Mouse (Mus musculus): ENCODE results near the gene Olfml2a.
"Not testable (repeated sequence)": the region's sequence is repeated elsewhere in the genome, so short reads cannot be mapped to it uniquely, and the experiment has no call there.

Olfml2a gene

DNA sequence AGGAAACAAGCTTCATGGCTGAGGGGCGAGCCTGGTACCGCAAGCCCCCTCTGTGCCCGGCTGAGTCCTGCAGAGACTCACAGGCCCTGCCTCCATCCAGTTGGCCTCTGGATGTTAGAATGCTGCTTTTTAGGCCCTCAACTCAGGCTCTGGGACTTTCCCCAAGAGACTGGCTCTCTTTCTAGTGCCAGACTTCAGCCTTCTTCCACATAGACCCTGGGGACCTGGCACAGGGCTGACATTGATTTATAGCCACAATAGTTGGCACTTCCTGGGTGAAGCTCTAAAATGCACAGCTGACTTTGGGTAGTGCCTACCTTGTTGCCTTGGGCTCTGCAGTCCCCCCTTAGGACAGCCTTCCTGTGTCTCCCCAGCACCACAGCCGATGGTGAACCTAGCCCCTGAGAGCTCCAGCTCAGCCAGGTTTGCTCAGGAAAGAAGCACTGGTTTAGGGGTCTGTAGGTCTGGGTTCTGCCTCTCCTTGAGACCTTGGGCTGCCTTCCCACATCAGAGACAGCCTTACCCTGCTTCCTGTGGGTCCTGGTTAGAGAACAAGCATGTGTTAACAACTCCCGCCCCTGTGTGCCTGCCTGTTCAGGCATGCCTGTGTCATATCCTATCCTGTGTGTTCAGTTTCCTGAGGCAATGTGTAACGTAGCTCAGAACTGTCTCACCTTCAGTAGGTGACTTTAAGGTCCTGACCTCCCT lies 56.2 kb downstream of the Olfml2a start:
- DNase-seq = no peak

GRCm38 (mm10) chr2:38988929-38989328 lies 57.2 kb downstream of the Olfml2a start:
- DNase-seq = no peak

- no peak for DNase-seq
Measured at GRCm38 (mm10) chr2:38992004-38992403, 60.2 kb downstream of the Olfml2a start.

GRCm38 (mm10) chr2:38992452-38992851 lies 60.7 kb downstream of the Olfml2a start:
- no peak for DNase-seq

- DNase-seq = peak; percentile 89 to 90
Measured at GRCm38 (mm10) chr2:38997386-38998374, 65.9 kb downstream of the Olfml2a start, which contains the start of gene Wdr38. TSS of gene Wdr38 (plus strand) at chr2:38997476.

DNA sequence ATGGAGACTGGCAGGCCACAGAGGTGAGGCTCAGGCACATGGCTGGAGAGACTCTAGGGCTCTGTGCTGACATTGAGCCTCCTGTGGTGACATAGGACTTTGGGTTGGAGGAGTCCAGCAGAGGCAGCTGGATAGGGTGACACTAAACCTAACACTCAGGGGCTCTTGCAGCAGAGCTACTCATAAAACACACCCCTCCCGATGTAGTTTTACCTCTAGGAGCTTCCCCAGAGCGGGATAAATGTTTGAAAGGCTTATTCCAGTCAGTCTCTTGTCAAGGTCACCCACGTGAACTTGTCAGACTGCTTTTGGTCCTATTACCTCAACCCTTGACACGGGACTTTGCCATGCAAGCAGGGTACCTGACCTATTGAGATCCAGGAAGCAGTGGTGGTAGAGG lies 67.6 kb downstream of the Olfml2a start:
- no peak for DNase-seq

DNA sequence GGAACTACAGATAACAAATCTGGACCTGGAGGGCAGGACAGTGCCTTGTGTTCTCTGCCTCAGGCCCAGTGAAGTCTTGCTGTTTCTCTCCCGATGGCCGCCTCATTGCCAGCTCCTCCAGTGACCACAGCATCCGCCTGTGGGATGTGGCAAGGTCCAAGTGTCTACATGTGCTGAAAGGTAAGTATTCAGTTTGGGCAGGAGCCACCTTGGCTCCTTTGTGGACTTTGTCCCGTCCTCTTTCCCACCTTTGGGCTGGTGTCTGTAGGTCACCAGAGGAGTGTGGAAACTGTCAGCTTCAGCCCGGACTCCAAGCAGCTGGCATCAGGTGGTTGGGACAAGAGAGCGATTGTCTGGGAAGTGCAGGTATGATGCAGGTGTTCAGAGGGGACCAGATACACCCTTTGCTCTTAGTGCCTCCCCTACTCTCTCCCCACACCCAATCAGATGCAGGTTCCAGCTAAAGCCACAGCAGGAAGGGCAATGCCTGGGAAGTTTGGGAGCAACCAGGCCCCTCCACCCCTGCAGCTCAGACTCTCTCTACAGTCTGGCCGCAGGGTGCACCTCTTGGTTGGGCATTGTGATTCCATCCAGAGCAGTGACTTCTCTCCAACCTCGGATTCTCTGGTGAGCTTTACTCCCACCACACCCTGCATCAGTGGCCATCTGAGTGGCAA lies 68.3 kb downstream of the Olfml2a start:
- DNase-seq = no peak

GRCm38 (mm10) chr2:39000587-39000919 lies 68.8 kb downstream of the Olfml2a start:
- no peak for DNase-seq

DNA sequence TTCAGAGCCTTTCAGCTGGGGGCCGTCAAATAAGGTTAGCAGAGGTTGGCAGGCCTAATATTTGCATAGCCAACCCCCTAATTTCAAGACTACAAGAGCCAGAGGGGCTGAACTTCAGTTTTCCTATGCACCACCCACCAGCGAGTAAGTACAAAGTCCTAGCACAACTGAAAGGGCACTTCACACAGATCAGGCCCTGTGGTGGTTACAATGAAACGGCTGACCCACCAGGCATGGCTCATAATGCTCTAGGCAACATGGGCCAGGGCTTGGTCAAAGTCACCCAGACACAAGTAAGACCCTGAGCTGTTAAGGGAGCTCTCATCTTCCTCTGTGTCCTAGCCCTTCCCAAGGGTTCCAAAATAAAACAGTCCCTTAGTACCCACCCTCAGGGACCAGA lies 70.1 kb downstream of the Olfml2a start:
- DNase-seq = no peak

DNA sequence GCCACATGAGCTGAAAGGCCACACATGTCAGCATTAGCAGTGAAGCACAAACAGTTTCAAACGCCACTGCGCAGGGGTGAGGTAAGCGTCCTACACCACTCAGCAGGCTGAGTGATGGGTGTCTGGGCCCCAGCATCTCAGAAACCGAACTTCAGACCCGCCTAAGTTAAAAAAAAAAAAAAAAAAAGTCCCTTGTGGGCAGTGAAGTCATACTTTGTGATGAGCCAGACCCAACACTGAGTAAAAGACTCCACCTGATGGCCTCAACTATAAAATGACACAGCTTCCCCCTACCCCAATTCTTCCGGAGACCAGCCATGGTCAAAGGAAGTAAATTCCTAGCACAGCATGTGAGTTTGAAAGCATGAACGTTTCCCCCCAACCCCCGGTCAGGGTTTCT lies 71.3 kb downstream of the Olfml2a start:
- no peak for DNase-seq

DNA sequence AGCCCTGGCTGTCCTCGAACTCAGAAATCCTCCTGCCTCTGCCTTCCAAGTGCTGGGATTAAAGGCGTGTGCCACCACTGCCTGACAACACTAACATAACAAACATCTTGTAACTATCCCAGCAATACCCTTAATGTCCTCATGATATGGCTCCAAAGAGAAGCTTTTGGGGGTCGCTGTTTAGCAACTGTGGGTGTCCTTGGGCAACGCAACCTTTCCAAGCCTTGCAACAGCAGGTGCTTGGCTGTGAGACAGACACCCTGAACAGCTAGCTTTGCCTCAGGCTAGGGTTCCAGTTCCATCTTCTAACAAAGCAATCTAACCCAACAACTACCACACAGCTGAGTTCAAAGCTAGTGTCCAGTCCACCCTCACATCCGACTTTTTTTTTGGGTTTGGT lies 71.7 kb downstream of the Olfml2a start:
- DNase-seq = no peak

DNA sequence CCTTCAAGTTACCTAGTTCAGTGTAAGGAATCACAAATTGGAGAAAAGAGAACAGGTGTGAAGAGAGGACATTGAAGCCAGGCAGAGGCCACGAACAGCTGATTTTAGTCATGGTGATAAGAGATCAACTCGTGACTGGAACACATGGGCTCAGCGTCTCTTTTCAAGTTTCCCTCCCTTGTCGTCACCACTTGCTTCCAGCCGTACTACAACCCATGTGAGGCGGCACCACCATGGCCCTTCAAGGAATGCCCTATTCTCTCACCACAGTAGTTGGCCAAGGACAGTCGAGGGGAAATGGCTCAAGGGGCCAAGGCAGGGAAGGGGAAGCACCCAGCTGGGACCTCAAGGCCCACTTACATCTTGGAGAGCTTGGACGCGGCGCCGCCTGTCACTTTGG lies 72.6 kb downstream of the Olfml2a start:
- DNase-seq = peak; percentile 35 to 43

- peak; percentile 94 to 95 for DNase-seq
Measured at GRCm38 (mm10) chr2:39004880-39005435, 73.2 kb downstream of the Olfml2a start, which contains the start of gene Arpc5l. TSS of gene Arpc5l (plus strand) at chr2:39005348.

GRCm38 (mm10) chr2:39005574-39006079 lies 73.8 kb downstream of the Olfml2a start, which contains the start of gene Rpl35:
TSS of gene Rpl35 (minus strand) at chr2:39005624.
- peak in 1 of 2 experiments; percentile 65 for DNase-seq

GRCm38 (mm10) chr2:39006149-39006730 lies 74.5 kb downstream of the Olfml2a start:
- DNase-seq = no peak

DNA sequence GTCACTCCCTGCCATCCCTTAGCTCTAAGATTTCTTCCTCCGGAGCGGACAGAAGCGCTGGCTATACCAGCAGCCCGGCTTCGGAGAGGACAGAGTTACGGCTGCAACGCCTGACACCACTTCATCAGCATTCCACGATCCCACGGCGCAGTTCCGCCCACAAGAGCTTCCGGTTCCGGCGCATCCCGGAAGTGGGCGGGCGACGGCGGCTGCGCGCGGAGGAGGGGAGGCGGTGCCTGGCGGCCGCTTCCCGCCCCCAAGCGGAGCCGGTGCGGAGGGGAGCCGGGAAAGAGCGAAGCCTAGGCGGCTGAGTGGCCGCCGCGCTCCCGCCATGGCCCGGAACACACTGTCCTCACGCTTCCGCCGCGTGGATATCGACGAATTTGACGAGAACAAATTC lies 76.1 kb downstream of the Olfml2a start:
- peak; percentile 97 for DNase-seq

DNA sequence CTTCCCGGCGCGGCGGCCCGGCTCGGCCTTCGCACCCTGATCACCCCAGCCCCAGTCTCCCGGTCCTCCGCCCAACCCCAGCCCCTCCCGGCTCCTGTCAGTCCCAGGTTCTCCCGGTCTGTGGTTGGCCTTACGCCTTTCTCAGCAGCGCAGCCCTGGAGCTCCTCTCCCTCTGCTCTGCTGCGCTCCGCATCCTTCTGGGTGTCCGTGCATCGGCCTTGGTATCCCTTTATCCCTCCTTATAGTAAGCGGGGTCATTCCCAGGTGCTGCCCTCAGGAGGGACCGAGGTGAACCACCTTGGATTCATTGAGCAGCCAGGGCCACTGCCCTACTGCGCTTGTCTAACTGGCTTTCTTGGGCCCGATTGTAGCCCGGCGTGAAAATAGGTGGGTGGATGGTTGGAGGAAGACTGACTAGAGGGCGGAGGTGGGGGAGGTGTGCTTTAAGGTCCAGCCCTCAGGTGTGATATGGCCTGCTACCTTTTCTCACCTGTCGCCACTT lies 76.6 kb downstream of the Olfml2a start:
- DNase-seq = peak in 1 of 2 experiments; percentile 27

DNA sequence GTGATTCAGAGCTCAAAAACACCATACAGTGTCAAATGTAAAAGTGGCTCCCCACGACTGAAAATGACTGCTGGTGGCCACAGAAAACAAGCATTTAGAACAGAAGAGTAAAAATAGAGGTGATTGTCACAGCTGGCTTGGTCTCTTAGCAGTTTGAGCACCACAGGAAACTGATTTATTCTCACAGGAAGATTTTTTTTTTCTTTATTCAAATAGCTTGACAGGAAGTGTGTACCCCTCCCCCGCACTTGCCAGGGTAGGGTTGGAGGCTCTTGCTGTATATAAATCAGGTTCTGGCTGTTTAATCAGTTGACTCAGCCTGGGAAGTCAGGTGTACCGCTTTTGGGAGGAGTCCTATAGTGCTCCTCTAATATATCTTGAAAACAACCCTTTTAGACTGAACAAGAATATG lies 77.2 kb downstream of the Olfml2a start:
- peak; percentile 61 to 62 for DNase-seq

DNA sequence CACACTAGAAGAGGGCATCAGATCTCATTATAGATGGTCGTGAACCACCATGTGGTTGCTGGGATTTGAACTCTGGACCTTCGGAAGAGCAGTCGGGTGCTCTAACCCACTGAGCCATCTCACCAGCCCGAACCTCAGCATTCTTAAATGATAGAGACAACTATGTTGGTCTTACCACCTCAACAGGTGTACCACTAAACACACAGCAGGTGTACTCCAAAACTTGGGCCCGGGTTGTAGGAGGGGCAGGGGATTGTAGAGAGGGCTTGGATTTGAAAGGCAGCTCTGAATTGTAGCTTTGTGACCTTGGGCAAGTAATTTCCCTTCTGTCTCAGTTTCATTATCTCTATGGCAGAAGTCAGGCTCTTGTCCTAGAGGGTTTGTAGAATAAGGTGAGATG lies 78.4 kb downstream of the Olfml2a start:
- DNase-seq = not testable (repeated sequence)

DNA sequence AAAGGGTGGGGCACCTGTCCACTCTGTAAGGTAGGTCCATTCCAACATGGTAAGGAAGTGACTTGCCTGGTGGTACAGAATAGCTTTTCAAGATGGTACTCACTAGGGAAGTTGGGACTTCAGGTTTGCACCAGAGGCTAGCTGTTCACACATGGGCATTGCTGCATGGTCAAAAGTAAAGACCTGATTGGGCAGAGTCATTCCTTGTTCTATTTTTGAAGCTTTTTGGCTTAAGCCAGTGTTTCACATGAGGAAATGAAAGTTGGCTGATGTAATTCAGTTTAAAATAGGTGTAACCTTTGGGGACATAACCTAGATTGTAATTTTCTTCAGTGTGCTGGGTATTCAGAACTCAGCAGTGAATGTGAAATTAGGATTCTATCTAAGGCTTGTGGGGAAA lies 79.5 kb downstream of the Olfml2a start:
- no peak for DNase-seq

DNA sequence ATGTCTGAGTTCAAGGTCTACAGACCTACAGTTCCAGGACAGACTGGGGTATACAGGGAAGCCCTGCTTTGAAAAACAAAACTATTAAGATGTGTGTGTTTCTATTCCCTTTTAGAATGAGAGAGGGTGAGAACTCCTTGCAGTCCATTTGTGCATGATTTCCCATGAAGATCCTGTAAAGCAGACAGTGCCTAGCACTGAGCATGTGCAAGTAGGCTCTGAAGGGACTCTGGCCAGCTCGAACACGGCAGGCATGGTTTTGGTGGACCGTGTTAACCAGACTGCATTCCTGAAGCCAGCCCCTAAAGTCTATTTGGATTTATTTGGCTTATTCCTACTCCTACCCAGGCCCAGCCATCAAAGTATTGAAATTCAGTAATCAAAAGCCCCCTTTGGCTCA lies 80.2 kb downstream of the Olfml2a start:
- DNase-seq = no peak

DNA sequence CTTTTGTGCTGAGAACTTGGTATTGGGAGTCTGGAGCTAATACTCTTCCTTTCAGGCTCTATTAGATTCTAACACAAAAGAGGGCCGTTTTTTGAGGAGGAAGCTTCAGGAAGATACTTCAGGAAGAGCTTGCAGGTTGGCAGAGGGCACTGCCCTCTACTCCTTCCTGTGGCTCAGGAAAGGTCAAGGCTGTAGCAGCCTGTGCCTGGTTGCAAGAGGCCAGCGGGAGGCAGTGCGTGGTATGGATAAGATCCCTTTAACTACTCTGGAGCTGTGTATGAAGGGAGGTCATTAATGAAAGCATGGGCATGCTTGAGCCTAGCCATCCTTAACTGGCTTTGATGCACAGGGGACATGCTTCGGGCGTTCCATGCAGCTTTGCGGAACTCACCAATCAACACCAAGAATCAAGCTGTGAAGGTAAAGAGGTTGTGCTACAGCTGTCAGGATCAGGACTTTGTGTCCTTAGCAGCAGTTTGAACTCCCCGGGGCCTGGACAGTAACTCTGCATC lies 81.0 kb downstream of the Olfml2a start:
- DNase-seq = no peak

Data from lung, postnatal 4 days (tissue).